Mouse (Mus musculus): Measurements from ENCODE around the gene Slc5a3.
"Not testable (repeated sequence)": the region's sequence is repeated elsewhere in the genome, so short reads cannot be mapped to it uniquely, and the experiment has no call there.

The Slc5a3 gene

GRCm38 (mm10) chr16:92062832-92063231 lies 4.7 kb downstream of the Slc5a3 start:
- no peak for DNase-seq (ENCODE audit: extremely low read depth, low read depth)

GRCm38 (mm10) chr16:92064801-92065200 lies 6.7 kb downstream of the Slc5a3 start:
- no peak for DNase-seq (ENCODE audit: extremely low read depth, low read depth)

- DNase-seq (ENCODE audit: extremely low read depth, low read depth), result no peak
These were observed 12.2 kb downstream of the Slc5a3 start for GRCm38 (mm10) chr16:92070338-92070737.

GRCm38 (mm10) chr16:92076797-92077196 lies 18.7 kb downstream of the Slc5a3 start:
- DNase-seq (ENCODE audit: extremely low read depth, low read depth), result no peak

GRCm38 (mm10) chr16:92083771-92084453 lies 25.8 kb downstream of the Slc5a3 start:
- no peak for DNase-seq (ENCODE audit: extremely low read depth, low read depth)

GRCm38 (mm10) chr16:92089225-92089624 lies 31.1 kb downstream of the Slc5a3 start:
- DNase-seq (ENCODE audit: extremely low read depth, low read depth), result no peak

- DNase-seq (ENCODE audit: extremely low read depth, low read depth), result no peak
These were observed 33.8 kb downstream of the Slc5a3 start for GRCm38 (mm10) chr16:92091876-92092275.

GRCm38 (mm10) chr16:92098351-92099051 lies 40.4 kb downstream of the Slc5a3 start:
- DNase-seq (ENCODE audit: extremely low read depth, low read depth), result no peak

- no peak for DNase-seq (ENCODE audit: extremely low read depth, low read depth)
These were observed 41.5 kb downstream of the Slc5a3 start for GRCm38 (mm10) chr16:92099598-92099997.

- DNase-seq (ENCODE audit: extremely low read depth, low read depth), result no peak
These were observed 42.0 kb downstream of the Slc5a3 start for GRCm38 (mm10) chr16:92100111-92100510.

GRCm38 (mm10) chr16:92102115-92102514 lies 44.0 kb downstream of the Slc5a3 start:
- no peak for DNase-seq (ENCODE audit: extremely low read depth, low read depth)

GRCm38 (mm10) chr16:92102931-92103330 lies 44.8 kb downstream of the Slc5a3 start:
- DNase-seq (ENCODE audit: extremely low read depth, low read depth), result not testable (repeated sequence)

- DNase-seq (ENCODE audit: extremely low read depth, low read depth), result no peak
These were observed 45.6 kb downstream of the Slc5a3 start for GRCm38 (mm10) chr16:92103572-92104331.

- no peak for DNase-seq (ENCODE audit: extremely low read depth, low read depth)
These were observed 46.1 kb downstream of the Slc5a3 start for GRCm38 (mm10) chr16:92104332-92104590.

GRCm38 (mm10) chr16:92104951-92105350 lies 46.8 kb downstream of the Slc5a3 start:
- DNase-seq (ENCODE audit: extremely low read depth, low read depth), result no peak

GRCm38 (mm10) chr16:92105631-92106030 lies 47.5 kb downstream of the Slc5a3 start:
- DNase-seq (ENCODE audit: extremely low read depth, low read depth), result no peak

- no peak for DNase-seq (ENCODE audit: extremely low read depth, low read depth)
These were observed 49.2 kb downstream of the Slc5a3 start for GRCm38 (mm10) chr16:92107346-92107745.

- no peak for DNase-seq (ENCODE audit: extremely low read depth, low read depth)
These were observed 56.7 kb downstream of the Slc5a3 start for GRCm38 (mm10) chr16:92114706-92115241.

- peak; percentile 16 for DNase-seq (ENCODE audit: extremely low read depth, low read depth)
These were observed 57.7 kb downstream of the Slc5a3 start for GRCm38 (mm10) chr16:92115611-92116421.

- DNase-seq (ENCODE audit: extremely low read depth, low read depth), result no peak
These were observed 59.5 kb downstream of the Slc5a3 start for GRCm38 (mm10) chr16:92117337-92118209.
